Mouse (Mus musculus) liver, adult 2 months (tissue): ENCODE data around the gene Kank2.

Experiments
- CTCF ChIP-seq: fragments of 200-500 bp; IDR thresholded peaks from 2 replicates; pipeline ENCODE4 v1.5.1; 2011; ENCODE audit warnings: low read depth, low read length, control low read depth
- POLR2A ChIP-seq: fragments of 200-500 bp; IDR thresholded peaks from 2 replicates; pipeline ENCODE4 v1.6.1; 2011; ENCODE audit warnings: low read length, control low read depth; ENCODE audit not compliant: insufficient read depth; ENCODE audit errors: extremely low read depth

GRCm38 (mm10) chr9:21758576-21759529, 39.7 kb downstream of the Kank2 start:
- TF ChIP-seq CTCF (no peak), POLR2A (no peak)
